Mouse (Mus musculus) cortical plate, adult 2 months (tissue): ENCODE measurements at regions not wholly inside any gene's neighbourhood (a gene's known extent, or its start where the extent isn't known, plus 50 kb on each side); places are given as distances from the start of the nearest gene placed in this dataset.

Source experiments
- CTCF ChIP-seq: fragments of 200-500 bp; IDR thresholded peaks from 2 replicates; pipeline ENCODE4 v1.5.1; 2011; ENCODE audit warnings: mild to moderate bottlenecking, control low read depth, low read length; ENCODE audit not compliant: insufficient read depth; ENCODE audit errors: extremely low read depth
- POLR2A ChIP-seq: fragments of 200-500 bp; IDR thresholded peaks from 2 replicates; pipeline ENCODE4 v1.6.1; 2011; ENCODE audit warnings: mild to moderate bottlenecking, low read length, control low read depth; ENCODE audit not compliant: insufficient read depth; ENCODE audit errors: extremely low read depth

GRCm38 (mm10) chr4:89034822-89035221, 102.1 kb upstream of the Mtap start:
- no peak for TF ChIP-seq CTCF
- no peak for TF ChIP-seq POLR2A
